Mouse (Mus musculus): ENCODE measurements around the gene Colgalt2.

- TF ChIP-seq POU5F1 (IDR thresholded peaks at IDR 0.05; ENCODE audit: borderline replicate concordance, low read length), result no peak
- TF ChIP-seq CTCF (conservative IDR thresholded peaks at IDR 0.05; ENCODE audit: low read length), result no peak
Observed at GRCm38 (mm10) chr1:152556576-152557281, 157.1 kb downstream of the Colgalt2 start.

All from E14TG2a.4 (cell line).